Mouse (Mus musculus): ENCODE data around the gene Gm45837.
"Not testable (repeated sequence)": the region's sequence is repeated elsewhere in the genome, so short reads cannot be mapped to it uniquely, and the experiment has no call there.

Gene Gm45837

GRCm38 (mm10) chr7:101550686-101551485 lies 140.2 kb downstream of the Gm45837 start:
- DNase-seq (ENCODE audit: low spot score in 2 of 2): no peak

- no peak for DNase-seq (ENCODE audit: low spot score in 2 of 2)
These were observed 140.8 kb downstream of the Gm45837 start for GRCm38 (mm10) chr7:101551530-101551929.

GRCm38 (mm10) chr7:101555473-101555872 lies 144.8 kb downstream of the Gm45837 start:
- not testable (repeated sequence) for DNase-seq (ENCODE audit: low spot score in 2 of 2)

- DNase-seq (ENCODE audit: low spot score in 2 of 2): no peak
These were observed 146.7 kb downstream of the Gm45837 start for GRCm38 (mm10) chr7:101557391-101557790.

GRCm38 (mm10) chr7:101559393-101559792 lies 148.7 kb downstream of the Gm45837 start:
- DNase-seq (ENCODE audit: low spot score in 2 of 2): not testable (repeated sequence)
